Mouse (Mus musculus): ENCODE results near the gene S100b. TPM values are rescaled to one million over a fixed set of nuclear protein-coding genes. Genes with fewer than 3 reads are reported as not detected.

The S100b gene
- 109 and 151 TPM in 2 replicates for polyA plus RNA-seq (2021; fragmentation: Nextera tagmentation)
- long read RNA-seq, experiment 1, transcript S100b-201 (3 exons, 1,484 nt) = major isoform, 160 of 178 reads
- long read RNA-seq, experiment 1, partial matches to known transcripts = 17 of 178 reads
- long read RNA-seq, experiment 1, other reads (novel, unspliced or antisense) = 1 of 178 reads
- long read RNA-seq, experiment 2, transcript S100b-201 (3 exons, 1,484 nt) = major isoform, 138 of 144 reads
- long read RNA-seq, experiment 2, partial matches to known transcripts = 1 of 144 reads
- long read RNA-seq, experiment 2, other reads (novel, unspliced or antisense) = 5 of 144 reads

DNA sequence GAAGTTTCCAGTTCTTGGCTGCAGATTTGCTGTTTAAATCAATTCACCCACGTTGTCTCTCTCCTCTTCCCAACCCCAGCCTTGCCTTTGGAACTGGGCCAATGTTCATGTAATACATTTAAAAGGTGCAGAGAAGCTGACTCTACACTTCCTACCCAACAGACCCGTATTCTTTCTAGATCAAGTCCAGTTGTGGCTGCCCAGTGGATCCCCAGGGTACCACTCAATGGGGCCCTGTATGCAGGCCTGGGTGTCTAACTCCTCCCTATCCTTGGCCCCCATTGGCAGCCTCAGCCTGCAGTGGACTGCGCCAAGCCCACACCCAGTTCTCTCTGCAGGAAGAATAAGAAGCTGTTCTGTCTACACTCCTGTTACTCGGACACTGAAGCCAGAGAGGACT is at the start of gene S100b:
Gene S100b, plus strand, starts transcription at position 318 of the 400 bp plus-strand sequence.

DNA sequence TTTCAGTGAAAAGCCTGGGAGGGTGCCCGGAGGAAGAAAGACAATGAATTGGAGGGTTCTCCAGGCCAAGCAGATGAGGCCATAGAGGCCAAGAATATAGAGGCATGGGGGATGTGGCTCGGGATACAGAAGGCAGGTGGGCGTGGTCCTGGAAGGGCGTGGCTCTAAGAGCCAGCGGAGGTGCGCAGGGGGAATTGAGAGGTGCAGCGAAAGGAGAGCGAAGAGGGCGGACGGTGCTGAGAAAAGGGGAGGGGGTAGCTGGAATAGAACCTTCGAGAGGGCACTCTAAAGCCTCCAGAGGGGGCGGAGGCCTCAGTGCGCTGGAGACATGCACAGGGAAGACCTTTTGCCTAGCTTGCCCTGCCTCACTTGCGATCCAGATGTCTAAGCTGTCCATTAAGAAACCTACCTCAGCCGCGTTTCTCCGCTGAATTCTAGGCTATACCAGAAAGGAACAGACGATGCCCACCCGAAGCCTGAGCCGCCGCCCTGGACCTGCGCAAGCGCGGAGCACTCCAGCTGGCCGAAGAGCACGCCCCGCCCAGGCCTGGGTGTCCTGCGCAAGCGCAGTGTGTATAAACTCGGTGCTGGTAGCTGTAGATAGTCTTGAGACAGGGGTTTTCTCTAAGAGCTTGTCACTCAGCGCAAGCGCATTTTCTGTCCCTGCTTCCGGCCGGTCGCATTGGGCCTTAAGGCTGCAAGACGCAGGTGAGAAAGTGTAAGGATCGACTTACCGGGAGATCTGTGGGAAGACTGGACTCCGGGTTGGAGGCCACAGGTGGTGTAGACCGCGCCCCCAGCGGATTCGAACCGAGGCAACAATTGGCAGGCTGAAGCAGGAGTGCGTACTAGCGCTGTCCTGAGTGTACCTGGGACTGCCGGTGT is 16.1 kb upstream of the S100b start, which contains the start of gene Prmt2:
Gene Prmt2, minus strand, starts transcription at position 525 of the 885 bp plus-strand sequence.

Small RNAs within 50 kb of the gene (microRNA-seq; reads per million reads assigned to microRNA genes)
- gene Mir678 = not detected

Other genes starting within 250 kb of the S100b start
- 3.1 and 4.4 TPM in 2 replicates for gene Zfp280b, start 221.2 kb upstream of the S100b start, polyA plus RNA-seq (2021; fragmentation: Nextera tagmentation)
- gene Slc5a4b, start 142.9 kb upstream of the S100b start, polyA plus RNA-seq (2021; fragmentation: Nextera tagmentation) = not detected in 2 replicates
- gene Slc5a4a, start 106.4 kb upstream of the S100b start, polyA plus RNA-seq (2021; fragmentation: Nextera tagmentation) = not detected in 2 replicates
- gene Prmt2, start 16.0 kb upstream of the S100b start, polyA plus RNA-seq (2021; fragmentation: Nextera tagmentation) = 111 and 112 TPM in 2 replicates
- 29.7 and 36.3 TPM in 2 replicates for gene Dip2a, start 91.4 kb downstream of the S100b start, polyA plus RNA-seq (2021; fragmentation: Nextera tagmentation)
- gene AC141477.1, start 186.6 kb downstream of the S100b start, polyA plus RNA-seq (2021; fragmentation: Nextera tagmentation) = not detected in 2 replicates
- 5.8 and 11.4 TPM in 2 replicates for gene Pcnt, start 188.9 kb downstream of the S100b start, polyA plus RNA-seq (2021; fragmentation: Nextera tagmentation)
- gene 2610028H24Rik, start 195.2 kb downstream of the S100b start, polyA plus RNA-seq (2021; fragmentation: Nextera tagmentation) = 0.30 TPM in 2 replicates
- 18.7 and 19.0 TPM in 2 replicates for gene Mcm3ap, start 215.1 kb downstream of the S100b start, polyA plus RNA-seq (2021; fragmentation: Nextera tagmentation)
- gene Ybey, start 215.3 kb downstream of the S100b start, polyA plus RNA-seq (2021; fragmentation: Nextera tagmentation) = 3.4 and 3.9 TPM in 2 replicates